Mouse (Mus musculus): ENCODE measurements around the gene Plcxd1.

GRCm38 (mm10) chr5:110102429-110102828 is 2.7 kb downstream of the Plcxd1 start:
- TF ChIP-seq CTCF (IDR thresholded peaks at IDR 0.05; ENCODE audit: low read depth), result no peak
- TF ChIP-seq EP300 (optimal IDR thresholded peaks at IDR 0.05), result no peak
